Mouse (Mus musculus) hindlimb bud, embryonic 11.5 days (tissue): ENCODE data around the gene Zfp362.

Experiments used
- DNase-seq: peaks from one replicate; pipeline ENCODE4 v3.0.0-alpha.2; 2012; ENCODE audit warnings: low read depth, low spot score; ENCODE audit errors: extremely low spot score

Gene Zfp362

DNA sequence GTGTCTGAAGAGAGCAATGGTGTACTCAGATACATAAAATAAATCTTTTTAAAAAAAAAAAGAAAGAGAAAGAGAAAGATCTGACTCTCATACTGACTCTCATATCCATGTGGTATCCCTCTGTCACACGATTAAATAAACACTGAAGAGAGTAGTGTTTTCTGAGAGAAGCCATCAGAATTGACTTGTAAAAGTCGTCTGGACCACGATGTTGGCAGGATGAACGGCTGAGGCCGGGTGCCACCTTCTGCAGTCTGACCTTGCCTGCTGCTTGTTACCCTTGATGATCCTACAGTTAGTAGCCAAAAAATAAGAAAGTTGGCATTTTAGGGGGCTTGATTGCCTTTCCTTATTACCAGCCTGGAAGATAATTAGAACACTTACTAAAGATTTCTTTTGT lies 73.1 kb downstream of the Zfp362 start:
- no peak for DNase-seq

DNA sequence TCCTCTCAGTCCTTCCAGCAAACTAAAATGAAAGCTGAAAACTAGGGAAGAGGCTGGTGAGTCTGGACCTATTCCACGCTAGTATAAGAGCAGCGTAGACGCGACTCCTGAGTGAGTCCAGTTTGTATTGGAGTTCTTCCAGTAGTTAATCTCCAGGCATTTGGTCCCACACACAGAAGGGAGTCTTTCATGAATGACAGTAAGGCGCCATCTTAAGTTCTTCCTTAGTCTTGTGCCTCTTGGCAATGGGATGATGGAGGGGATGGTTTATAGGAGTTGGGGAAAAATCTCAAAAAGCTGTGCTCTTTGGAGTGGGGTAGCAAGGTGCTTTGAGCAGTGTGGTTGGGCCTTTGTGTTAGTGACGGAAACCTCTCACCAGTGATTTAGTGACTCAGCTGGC lies 75.6 kb downstream of the Zfp362 start:
- no peak for DNase-seq

DNA sequence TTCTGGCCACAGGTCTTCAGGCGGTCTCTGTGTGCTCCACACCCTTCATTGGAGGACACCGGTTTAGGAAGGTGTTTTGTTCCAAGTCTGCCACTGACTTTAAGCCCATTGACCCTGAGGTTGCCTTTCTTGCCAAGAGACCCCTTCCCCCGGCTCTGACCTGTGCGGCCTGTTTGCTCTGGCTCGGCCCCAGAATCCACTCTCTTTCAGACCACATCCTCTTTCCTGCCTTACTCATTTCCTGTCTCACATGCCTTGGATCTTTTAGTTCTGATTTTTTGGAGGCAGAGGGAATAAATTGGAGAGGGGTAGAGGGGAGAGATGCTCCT lies 76.2 kb downstream of the Zfp362 start:
- DNase-seq = no peak

DNA sequence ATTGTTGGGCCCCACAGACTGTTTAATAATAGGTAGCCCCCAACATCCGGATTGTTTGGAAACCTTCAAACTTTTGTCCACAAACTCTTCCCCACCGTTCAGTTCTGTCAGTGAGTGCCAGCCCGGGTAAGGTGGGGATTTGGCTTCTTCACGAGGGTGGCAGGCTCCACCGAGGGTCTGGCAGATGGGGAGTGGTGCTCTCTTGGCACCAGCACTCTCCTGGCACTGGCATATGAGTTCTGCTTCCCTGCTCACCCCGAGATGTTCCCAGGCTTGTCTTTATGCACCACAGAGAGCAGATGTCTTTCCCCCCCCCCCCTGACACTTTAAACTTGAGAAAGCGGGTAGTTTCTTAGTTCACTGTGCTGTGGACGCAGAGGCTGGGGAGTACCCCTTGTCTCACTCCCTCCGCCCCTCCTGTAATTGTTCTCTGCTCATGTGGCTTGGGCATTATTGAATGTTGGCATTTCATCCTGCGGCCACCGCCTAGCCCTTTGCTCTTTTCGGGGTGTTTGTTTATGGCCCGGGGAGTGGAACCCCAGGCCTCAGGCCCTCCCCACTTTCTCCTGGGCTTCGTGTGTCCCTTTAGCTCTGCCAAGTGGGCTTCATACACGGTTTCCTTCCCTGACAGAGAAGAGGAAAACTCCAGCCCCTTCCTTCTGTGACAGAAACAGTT lies 76.7 kb downstream of the Zfp362 start:
- DNase-seq = no peak

DNA sequence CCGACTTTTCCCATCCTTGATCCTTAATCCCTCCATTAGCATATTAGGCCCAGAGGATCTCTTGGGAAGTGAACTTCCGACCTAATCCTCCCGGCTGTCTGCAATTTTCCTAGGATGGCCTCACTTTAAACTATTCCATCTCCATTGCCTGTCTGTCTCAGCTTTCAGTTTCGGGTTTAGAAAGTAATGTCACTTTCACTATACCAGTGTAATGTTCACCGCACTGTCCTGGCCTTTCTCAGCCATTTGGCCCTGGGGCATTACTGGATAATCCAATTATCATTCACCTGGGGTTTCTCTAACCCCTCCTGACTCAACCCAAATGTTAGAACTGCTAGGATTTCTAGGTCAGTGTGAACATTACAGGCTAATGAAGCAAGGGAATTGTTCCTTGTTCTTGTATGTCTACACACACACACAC lies 77.4 kb downstream of the Zfp362 start:
- no peak for DNase-seq

DNA sequence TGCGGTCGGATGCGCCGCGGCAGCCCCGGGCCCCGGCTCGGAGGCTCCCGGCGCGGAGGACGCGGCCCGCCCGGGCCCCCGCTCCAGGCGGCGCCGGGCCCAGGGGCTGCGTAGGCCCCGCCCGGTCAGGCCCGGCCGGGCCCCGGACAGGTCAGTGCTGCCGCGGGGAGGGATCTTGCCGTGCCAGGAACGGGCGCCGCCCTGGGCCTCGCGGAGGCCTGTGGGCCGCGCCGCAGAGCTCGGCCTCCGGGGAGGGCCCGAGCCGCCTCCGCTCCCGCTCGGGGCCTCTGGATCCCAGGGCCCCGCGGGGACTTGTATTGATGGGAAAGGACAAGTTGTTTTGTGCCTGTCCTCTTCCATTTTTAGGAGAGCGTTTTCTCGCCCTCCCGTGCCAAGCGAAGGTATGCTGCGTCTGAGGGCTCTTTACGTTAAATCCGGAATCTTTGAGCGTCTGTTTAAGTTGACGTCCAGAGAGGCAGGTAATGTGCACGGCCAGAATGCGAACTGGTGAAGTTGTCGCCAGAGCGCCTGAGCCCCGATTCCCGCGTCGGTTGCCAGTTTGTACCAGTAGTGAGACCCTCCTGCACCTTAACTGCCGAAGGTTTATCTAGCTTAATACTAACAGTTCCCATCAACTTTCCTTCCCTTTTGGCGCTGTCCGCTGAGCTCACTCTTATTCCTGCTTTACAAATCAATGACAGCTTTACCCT lies 78.0 kb downstream of the Zfp362 start:
- DNase-seq = no peak

DNA sequence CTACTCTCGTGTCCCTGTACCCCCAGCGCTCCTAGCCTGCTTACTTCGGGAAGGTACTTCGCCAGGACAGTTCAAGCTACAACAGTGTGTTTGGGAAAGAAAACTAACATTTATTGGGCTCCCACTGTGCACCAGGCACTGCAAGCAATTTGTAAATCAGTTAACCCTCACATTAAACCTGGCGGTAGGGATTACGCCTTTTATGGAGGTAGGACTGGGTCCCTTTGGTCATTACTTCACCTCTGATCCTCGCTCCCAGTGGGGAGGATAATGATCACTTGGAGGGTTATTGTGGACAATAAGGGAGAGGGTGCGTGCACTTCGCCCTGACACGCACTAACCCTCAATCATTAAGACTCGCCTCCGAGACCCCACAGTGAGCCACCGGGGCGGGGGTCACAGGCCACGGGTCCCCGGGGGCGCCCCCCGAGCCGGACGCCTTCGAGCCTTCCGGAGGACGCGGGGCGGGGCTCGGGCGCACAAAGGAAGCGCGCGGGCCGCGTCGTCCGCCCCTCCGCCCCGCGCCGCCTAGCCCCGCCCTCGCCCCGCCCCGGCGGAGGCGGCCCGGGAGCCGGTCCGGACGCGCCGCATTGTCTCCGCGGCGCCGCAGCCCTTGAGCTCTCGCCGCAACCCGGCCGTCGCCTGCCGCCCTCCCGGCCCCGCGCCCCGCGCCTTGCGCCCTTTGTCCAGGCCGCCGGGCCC lies 78.7 kb downstream of the Zfp362 start:
- no peak for DNase-seq

DNA sequence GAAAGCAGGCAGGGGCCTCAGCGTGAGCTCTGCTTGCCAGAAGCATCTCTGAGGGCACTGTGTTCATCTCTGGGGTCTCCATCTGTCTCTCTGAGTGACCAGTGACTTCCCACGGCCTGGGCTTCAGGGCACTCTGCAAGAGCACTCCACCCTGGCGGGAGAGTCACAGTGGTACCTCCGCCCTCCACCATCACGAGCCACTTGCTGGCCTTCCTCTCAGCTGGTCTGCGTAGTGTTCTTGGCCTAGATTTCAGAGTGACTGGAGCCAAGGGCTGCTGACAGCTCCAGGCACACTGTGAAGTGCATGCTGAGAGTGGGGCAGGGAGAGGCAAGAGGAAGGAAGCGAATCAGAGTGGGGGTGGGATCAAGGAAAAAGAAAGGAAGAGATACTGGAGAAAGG lies 81.8 kb downstream of the Zfp362 start:
- no peak for DNase-seq

DNA sequence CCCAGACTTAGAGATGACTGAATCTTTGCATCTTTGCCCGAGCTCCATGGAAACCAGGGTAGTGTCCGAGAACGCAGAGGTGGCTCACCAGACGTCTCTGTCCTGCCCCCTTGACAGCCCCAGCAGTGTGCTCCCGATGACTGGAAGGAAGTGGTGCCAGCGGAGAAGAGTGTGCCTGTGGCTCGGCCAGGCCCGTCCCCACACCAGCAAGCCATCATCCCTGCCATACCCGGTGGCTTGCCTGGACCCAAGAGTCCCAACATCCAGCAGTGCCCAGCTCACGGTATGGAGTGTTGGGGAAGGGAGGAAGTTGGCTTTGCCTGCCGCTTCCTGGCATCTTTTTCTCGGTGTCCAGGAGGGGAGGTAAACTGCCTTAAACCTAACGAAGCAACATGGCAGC lies 82.4 kb downstream of the Zfp362 start:
- no peak for DNase-seq
